ENCODE assay signal across 24 mouse cellular contexts in the genomic region with DNA sequence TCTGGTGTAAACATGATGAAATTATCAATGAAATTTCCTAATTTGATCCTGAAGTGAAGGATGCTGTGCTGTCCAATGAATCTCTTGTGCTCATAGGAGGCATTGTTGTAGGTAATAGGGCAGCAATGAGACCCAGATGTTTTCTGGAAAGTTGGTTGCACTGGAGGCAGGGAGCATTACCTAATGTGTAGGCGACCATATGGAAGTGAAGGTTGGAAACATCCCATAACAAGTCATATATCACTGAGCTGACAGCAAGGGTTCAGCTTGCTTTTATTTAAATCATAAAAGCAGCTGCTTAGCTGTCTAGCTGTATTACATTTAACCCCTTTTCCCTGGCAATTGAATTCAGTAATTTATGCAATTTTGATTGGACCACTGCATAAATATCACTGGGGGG.
DNase-seq lines count a peak whose midpoint lies in the region; ATAC-seq and TF ChIP-seq lines count a peak whose summit lies in the region.
"Had no signal": no experiment of that assay in that cellular context is flagged by ENCODE, and none has a peak within 500 bp of the region (broad histone marks: within the 10 kb centered on the region; RNA-seq: fewer than 3 reads in every experiment).

No protein-coding gene starts in this region.

- H3K4me3 ChIP-seq in hindbrain, embryonic 12.5 days, result no peak overlapping the region
- no peak overlapping the region for H3K4me3 ChIP-seq in hindbrain, embryonic 10.5 days
- H3K4me3 ChIP-seq in hindbrain, embryonic 14.5 days (replicated peaks; ENCODE audit: low read length), result no peak overlapping the region
- no peak overlapping the region for H3K4me3 ChIP-seq in intestine, postnatal 0 days (ENCODE audit: low read depth, low read length)
- H3K4me3 ChIP-seq: heart, embryonic 10.5 days; hindbrain, embryonic 15.5 days; midbrain, embryonic 10.5 days; neural tube, embryonic 13.5 days had no signal

- H3K9ac ChIP-seq in hindbrain, embryonic 12.5 days, result no peak overlapping the region
- no peak overlapping the region for H3K9ac ChIP-seq in hindbrain, embryonic 14.5 days
- H3K9ac ChIP-seq in intestine, postnatal 0 days (ENCODE audit: low read depth, low read length), result no peak overlapping the region
- H3K9ac ChIP-seq: hindbrain, embryonic 15.5 days; neural tube, embryonic 13.5 days had no signal

- 48% methylated on average over 1 of the region's 1 CpGs for WGBS in hindbrain, embryonic 12.5 days
- 66% methylated on average over 1 of the region's 1 CpGs for whole genome bisulfite sequencing in hindbrain, embryonic 10.5 days
- WGBS in hindbrain, embryonic 14.5 days, result 41% methylated on average over 1 of the region's 1 CpGs
- 49% methylated on average over 1 of the region's 1 CpGs for WGBS in intestine, postnatal 0 days

- no peaks in the 10 kb centered on the region for H3K9me3 ChIP-seq in hindbrain, embryonic 12.5 days (replicated peaks)
- no peaks in the 10 kb centered on the region for H3K9me3 ChIP-seq in hindbrain, embryonic 10.5 days
- H3K9me3 ChIP-seq in hindbrain, embryonic 14.5 days (ENCODE audit: control insufficient read depth, low read length), result no peaks in the 10 kb centered on the region
- no peaks in the 10 kb centered on the region for H3K9me3 ChIP-seq in intestine, postnatal 0 days (ENCODE audit: control insufficient read depth)
- H3K9me3 ChIP-seq: G1E; heart, embryonic 10.5 days; hindbrain, embryonic 15.5 days; midbrain, embryonic 10.5 days; neural tube, embryonic 13.5 days had no signal

- no peak overlapping the region for H3K4me2 ChIP-seq in hindbrain, embryonic 12.5 days (replicated peaks)
- H3K4me2 ChIP-seq in hindbrain, embryonic 14.5 days (replicated peaks), result no peak overlapping the region
- no peak overlapping the region for H3K4me2 ChIP-seq in intestine, postnatal 0 days (replicated peaks; ENCODE audit: low read depth)
- H3K4me2 ChIP-seq: hindbrain, embryonic 15.5 days; neural tube, embryonic 13.5 days had no signal

- DNase-seq in hindbrain, embryonic 10.5 days (ENCODE audit: low spot score), result no peak
- peak; percentile 64 for DNase-seq in embryo, embryonic 11 days
- no peak for DNase-seq in hindbrain, embryonic 14.5 days (ENCODE audit: low spot score)
- DNase-seq in mesoderm, embryonic 11.5 days (ENCODE audit: low read depth, low spot score), result peak; percentile 79
- DNase-seq in thymus, postnatal 0 days (ENCODE audit: low spot score), result no peak
- no peak for DNase-seq in layer of hippocampus, adult 9-11 months
- DNase-seq: adrenal gland, postnatal 10 days; cerebellum, adult 9-11 months; gastrocnemius, postnatal 25 days; kidney, adult 8-10 months; kidney, postnatal 14 days; lung, adult 18-20 months; lung, postnatal 36 days; right cerebral cortex, postnatal 14 days; spleen, adult 18-20 months had no signal

- H3K4me1 ChIP-seq in hindbrain, embryonic 12.5 days, result no peaks in the 10 kb centered on the region
- no peaks in the 10 kb centered on the region for H3K4me1 ChIP-seq in hindbrain, embryonic 10.5 days (replicated peaks)
- no peaks in the 10 kb centered on the region for H3K4me1 ChIP-seq in hindbrain, embryonic 14.5 days (replicated peaks; ENCODE audit: control insufficient read depth, insufficient read depth, low read length)
- H3K4me1 ChIP-seq in intestine, postnatal 0 days (replicated peaks; ENCODE audit: control insufficient read depth, insufficient read depth, low read length), result no peaks in the 10 kb centered on the region
- H3K4me1 ChIP-seq: heart, embryonic 10.5 days; hindbrain, embryonic 15.5 days; midbrain, embryonic 10.5 days; neural tube, embryonic 13.5 days had no signal

- TF ChIP-seq CTCF in intestine, postnatal 0 days (IDR thresholded peaks at IDR 0.05; ENCODE audit: low read depth), result no peak

- H3K36me3 ChIP-seq in hindbrain, embryonic 12.5 days, result no peaks in the 10 kb centered on the region
- H3K36me3 ChIP-seq in hindbrain, embryonic 10.5 days, result no peaks in the 10 kb centered on the region
- H3K36me3 ChIP-seq in hindbrain, embryonic 14.5 days (replicated peaks; ENCODE audit: control insufficient read depth, insufficient read depth), result no peaks in the 10 kb centered on the region
- H3K36me3 ChIP-seq in intestine, postnatal 0 days (ENCODE audit: control insufficient read depth, insufficient read depth), result no peaks in the 10 kb centered on the region
- H3K36me3 ChIP-seq: G1E; heart, embryonic 10.5 days; hindbrain, embryonic 15.5 days; midbrain, embryonic 10.5 days; neural tube, embryonic 13.5 days had no signal

- no peak overlapping the region for H3K27ac ChIP-seq in hindbrain, embryonic 12.5 days
- no peak overlapping the region for H3K27ac ChIP-seq in hindbrain, embryonic 10.5 days
- no peak overlapping the region for H3K27ac ChIP-seq in hindbrain, embryonic 14.5 days
- no peak overlapping the region for H3K27ac ChIP-seq in intestine, postnatal 0 days (ENCODE audit: low read depth, low read length)
- H3K27ac ChIP-seq: heart, embryonic 10.5 days; hindbrain, embryonic 15.5 days; midbrain, embryonic 10.5 days; neural tube, embryonic 13.5 days had no signal

- no peaks in the 10 kb centered on the region for H3K27me3 ChIP-seq in hindbrain, embryonic 12.5 days
- H3K27me3 ChIP-seq in hindbrain, embryonic 10.5 days (ENCODE audit: insufficient read depth, poor library complexity, severe bottlenecking), result no peaks in the 10 kb centered on the region
- H3K27me3 ChIP-seq in hindbrain, embryonic 14.5 days (ENCODE audit: control insufficient read depth, insufficient read depth, low read length), result no peaks in the 10 kb centered on the region
- H3K27me3 ChIP-seq in intestine, postnatal 0 days (replicated peaks; ENCODE audit: control insufficient read depth, insufficient read depth, low read length), result no peaks in the 10 kb centered on the region
- H3K27me3 ChIP-seq: hindbrain, embryonic 15.5 days; neural tube, embryonic 13.5 days had no signal

- ATAC-seq in hindbrain, embryonic 12.5 days (ENCODE audit: low FRiP score), result peak; percentile 22; the same call in 1 of the 2 replicates
- ATAC-seq in hindbrain, embryonic 14.5 days (ENCODE audit: low FRiP score), result peak; percentile 8; the same call in 1 of the 2 replicates
- no peak for ATAC-seq in intestine, postnatal 0 days
- ATAC-seq: activated CD4-positive, CD25-positive, alpha-beta regulatory T cell, adult 4 months; forebrain, embryonic 14.5 days had no signal

Comparison
In these comparisons a context has a peak if more than half of its experiments do, and no peak if none do; other contexts are left out.
1. DNase-seq: peak in embryo, embryonic 11 days (single experiment) and mesoderm, embryonic 11.5 days (single experiment); none in hindbrain, embryonic 10.5 days (single experiment), hindbrain, embryonic 14.5 days (single experiment), thymus, postnatal 0 days (single experiment) and layer of hippocampus, adult 9-11 months (single experiment).